Mouse (Mus musculus) urinary bladder, postnatal 10 days (tissue): ENCODE measurements around the gene Ankrd13a.
"Not testable (repeated sequence)": the region's sequence is repeated elsewhere in the genome, so short reads cannot be mapped to it uniquely, and the experiment has no call there.

ENCODE experiments used
- DNase-seq: peaks from one replicate; pipeline ENCODE4 v3.0.0; 2022; ENCODE audit warnings: low spot score

Gene Ankrd13a

GRCm38 (mm10) chr5:114836886-114837285 is 62.4 kb downstream of the Ankrd13a start:
- no peak for DNase-seq

- DNase-seq, result not testable (repeated sequence)
Observed at GRCm38 (mm10) chr5:114840481-114840880, 66.0 kb downstream of the Ankrd13a start.

GRCm38 (mm10) chr5:114842155-114842554 is 67.7 kb downstream of the Ankrd13a start:
- DNase-seq, result not testable (repeated sequence)

- DNase-seq, result no peak
Observed at GRCm38 (mm10) chr5:114842674-114843073, 68.2 kb downstream of the Ankrd13a start.

DNA sequence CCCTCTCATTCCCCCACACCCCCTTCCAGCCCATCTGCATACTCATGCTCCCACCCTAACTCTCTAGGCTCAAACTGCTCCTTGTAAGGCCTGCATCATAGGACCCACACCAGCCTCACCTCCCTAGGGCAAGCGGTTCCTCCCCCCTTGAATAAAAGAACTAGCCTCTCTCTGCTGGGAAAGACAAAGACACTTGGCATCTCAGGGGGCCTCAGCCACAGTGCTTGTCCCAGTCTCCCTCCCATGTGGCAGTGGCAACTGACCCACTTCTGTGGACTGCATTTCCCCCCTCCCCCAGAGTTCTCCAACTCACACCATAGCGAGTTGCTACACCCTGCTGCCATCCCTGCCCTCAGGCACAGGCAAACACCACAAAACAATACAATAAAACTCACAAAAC is 69.9 kb downstream of the Ankrd13a start:
- DNase-seq, result not testable (repeated sequence)

- no peak for DNase-seq
Observed at GRCm38 (mm10) chr5:114851565-114852236, 77.2 kb downstream of the Ankrd13a start.

GRCm38 (mm10) chr5:114853364-114853763 is 78.9 kb downstream of the Ankrd13a start, which contains the start of gene 4930519G04Rik:
Gene 4930519G04Rik, plus strand, starts transcription at chr5:114853664.
- DNase-seq, result not testable (repeated sequence)
